Mouse (Mus musculus) lung, postnatal 0 days (tissue): ENCODE results near the gene Dbndd1. TPM values are rescaled to one million over a fixed set of nuclear protein-coding genes. Genes with fewer than 3 reads are reported as not detected.
A peak's percentile ranks its signal among the peaks of the same experiment; 100 is the strongest.

Source experiments
- ATAC-seq: fragments of 200-750 bp; cut with Nextera tagmentation; 2 replicates; pipeline ENCODE4 v1.8.0; 2017; ENCODE audit warnings: moderate library complexity
- DNase-seq: peaks from one replicate; pipeline ENCODE4 v3.0.0-alpha.2; 2016; ENCODE audit warnings: low spot score
- H3K27ac ChIP-seq: fragments of 300-500 bp; sonication (generic); 2 replicates; pipeline ENCODE4 v1.5.1; 2014; ENCODE audit warnings: antibody characterized with exemption, mild to moderate bottlenecking, low read length, mixed read lengths
- H3K27me3 ChIP-seq: fragments of 300-500 bp; sonication (generic); replicated peaks from 2 replicates; pipeline ENCODE4 v1.6.1; 2014; ENCODE audit warnings: low read length, mixed read lengths; ENCODE audit not compliant: insufficient read depth
- H3K36me3 ChIP-seq: fragments of 300-500 bp; sonication (generic); 2 replicates; pipeline ENCODE4 v1.6.1; 2014; ENCODE audit warnings: low read length, mixed read lengths; ENCODE audit not compliant: insufficient read depth
- H3K4me1 ChIP-seq: fragments of 300-500 bp; sonication (generic); 2 replicates; pipeline ENCODE4 v1.6.1; 2014; ENCODE audit warnings: antibody characterized with exemption, low read depth, low read length, mixed read lengths; ENCODE audit not compliant: insufficient read depth
- H3K4me2 ChIP-seq: fragments of 300-500 bp; sonication (generic); replicated peaks from 2 replicates; pipeline ENCODE4 v1.6.1; 2014; ENCODE audit warnings: low read depth, mild to moderate bottlenecking, low read length, moderate library complexity, mixed read lengths
- H3K4me3 ChIP-seq: fragments of 300-500 bp; sonication (generic); 2 replicates; pipeline ENCODE4 v1.5.1; 2014; ENCODE audit warnings: low read depth, low read length
- H3K9ac ChIP-seq: fragments of 300-500 bp; sonication (generic); replicated peaks from 2 replicates; pipeline ENCODE4 v1.6.1; 2014; ENCODE audit warnings: low read depth, mild to moderate bottlenecking
- H3K9me3 ChIP-seq: fragments of 300-500 bp; sonication (generic); 2 replicates; pipeline ENCODE4 v1.6.1; 2016; ENCODE audit warnings: low read length, mixed read lengths
- CTCF ChIP-seq: IDR thresholded peaks from 2 replicates; pipeline ENCODE4 v1.5.1; 2016; ENCODE audit warnings: antibody characterized with exemption, mild to moderate bottlenecking
- EP300 ChIP-seq: IDR thresholded peaks from 2 replicates; pipeline ENCODE4 v1.6.1; 2016; ENCODE audit warnings: antibody characterized with exemption, mild to moderate bottlenecking, control low read depth
- WGBS: fragments of 180-500 bp; shearing (Covaris S2); extraction: QIAGEN DNeasy Blood & Tissue Kit; methylation state at CpG from one replicate; pipeline ENCODE4 v1.1.7; 2014; 5-methylcytosine and 5-hydroxymethylcytosine counted together
- polyA plus RNA-seq: library from polyadenylated mRNA; unstranded; fragments of >200 nt; fragmentation: Nextera tagmentation; extraction: Ambion mirVana; gene quantifications from 2 replicates; pipeline ENCODE4 v1.2.1, GENCODE M21; 2015

Dbndd1 gene
- polyA plus RNA-seq, 1 experiment from 2014 or later = 1.8 TPM

GRCm38 (mm10) chr8:123518667-123519066 lies 3.4 kb upstream of the Dbndd1 start, which contains the start of gene Gas8:
Gene Gas8 (plus strand): TSS chr8:123518834.
- Histone ChIP-seq H3K9me3 (no peaks in the 10 kb centered on the region), H3K4me2 (peak within 1 kb of the TSS; percentile 72), H3K27me3 (peaks cover 14% of the 10 kb centered on the region), H3K27ac (no peak within 1 kb of the TSS), H3K36me3 (no peaks in the 10 kb centered on the region), H3K4me1 (no peaks in the 10 kb centered on the region), H3K4me3 (peak within 1 kb of the TSS; percentile 61), H3K9ac (peak within 1 kb of the TSS; percentile 55)
- ATAC-seq = peak; percentile 99
- WGBS = under 1% methylated on average over 20 of the region's 20 CpGs
- TF ChIP-seq EP300 (no peak), CTCF (peak; percentile 51)
- DNase-seq = peak; percentile 98

- no peak for DNase-seq
- Histone ChIP-seq H3K9me3 (no peaks in the 10 kb centered on the region), H3K4me3 (no peak overlapping the region), H3K27ac (no peak overlapping the region), H3K9ac (no peak overlapping the region), H3K4me2 (peak overlapping the region; percentile 72), H3K27me3 (peaks cover 19% of the 10 kb centered on the region), H3K4me1 (no peaks in the 10 kb centered on the region), H3K36me3 (no peaks in the 10 kb centered on the region)
- TF ChIP-seq EP300 (no peak), CTCF (no peak)
- 33% methylated on average over 10 of the region's 10 CpGs for WGBS
- no peak for ATAC-seq
These were observed 2.9 kb upstream of the Dbndd1 start for GRCm38 (mm10) chr8:123518172-123518571.

DNA sequence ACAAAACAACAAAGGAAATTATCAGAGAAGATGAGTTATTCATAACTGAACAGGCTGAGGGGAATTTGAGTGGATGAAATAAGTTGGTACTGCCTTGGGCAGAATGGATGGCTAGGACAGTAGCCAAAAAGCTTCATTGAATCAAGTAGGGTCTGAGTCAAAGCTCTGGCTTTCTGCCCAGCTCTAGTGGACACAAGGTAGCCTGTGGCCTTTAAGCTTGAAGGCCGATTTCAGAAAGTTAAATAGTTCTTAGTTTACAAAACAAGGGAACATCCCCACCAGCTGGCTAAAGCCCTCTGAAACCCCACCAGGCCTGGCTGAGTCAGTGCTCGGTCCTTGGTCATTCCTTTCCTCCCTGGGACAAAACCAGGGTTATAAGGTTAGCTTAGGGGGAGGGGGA lies 1.3 kb upstream of the Dbndd1 start:
- no peak overlapping the region for H3K4me3 ChIP-seq
- H3K9ac ChIP-seq = no peak overlapping the region
- H3K27ac ChIP-seq = no peak overlapping the region
- ATAC-seq = no peak
- 42% methylated on average over 2 of the region's 2 CpGs for WGBS
- no peaks in the 10 kb centered on the region for H3K36me3 ChIP-seq
- no peak overlapping the region for H3K4me2 ChIP-seq
- TF ChIP-seq EP300 (no peak), CTCF (no peak)
- no peaks in the 10 kb centered on the region for H3K4me1 ChIP-seq
- no peaks in the 10 kb centered on the region for H3K9me3 ChIP-seq
- DNase-seq = no peak
- H3K27me3 ChIP-seq = peaks cover 23% of the 10 kb centered on the region

GRCm38 (mm10) chr8:123515540-123515897 lies 256 bp upstream of the Dbndd1 start:
- no peak for DNase-seq
- 2% methylated on average over 11 of the region's 11 CpGs for WGBS

GRCm38 (mm10) chr8:123514136-123514535 lies 1.1 kb downstream of the Dbndd1 start:
- H3K9ac ChIP-seq = no peak overlapping the region
- DNase-seq = no peak
- H3K36me3 ChIP-seq = no peaks in the 10 kb centered on the region
- TF ChIP-seq CTCF (no peak), EP300 (no peak)
- no peak for ATAC-seq
- WGBS = 4% methylated on average over 9 of the region's 9 CpGs
- no peaks in the 10 kb centered on the region for H3K4me1 ChIP-seq
- no peak overlapping the region for H3K27ac ChIP-seq
- peaks cover 23% of the 10 kb centered on the region for H3K27me3 ChIP-seq
- H3K4me3 ChIP-seq = peak overlapping the region; percentile 50; the same call in 1 of the 2 replicates
- H3K4me2 ChIP-seq = peak overlapping the region; percentile 95; the same call in 1 of the 2 replicates
- H3K9me3 ChIP-seq = no peaks in the 10 kb centered on the region

More at GRCm38 (mm10) chr8:123515540-123515897, 256 bp upstream of the Dbndd1 start:
- TF ChIP-seq CTCF (no peak), EP300 (no peak)
- H3K36me3 ChIP-seq = no peaks in the 10 kb centered on the region
- peaks cover 23% of the 10 kb centered on the region for H3K27me3 ChIP-seq
- ATAC-seq = no peak
- H3K9me3 ChIP-seq = no peaks in the 10 kb centered on the region
- no peak overlapping the region for H3K27ac ChIP-seq
- peak overlapping the region; percentile 95 for H3K4me2 ChIP-seq
- peak overlapping the region; percentile 50; the same call in 1 of the 2 replicates for H3K4me3 ChIP-seq
- H3K4me1 ChIP-seq = no peaks in the 10 kb centered on the region
- no peak overlapping the region for H3K9ac ChIP-seq

GRCm38 (mm10) chr8:123510819-123511218 lies 4.4 kb downstream of the Dbndd1 start:
- no peak for DNase-seq
- 65% methylated on average over 5 of the region's 5 CpGs for WGBS

DNA sequence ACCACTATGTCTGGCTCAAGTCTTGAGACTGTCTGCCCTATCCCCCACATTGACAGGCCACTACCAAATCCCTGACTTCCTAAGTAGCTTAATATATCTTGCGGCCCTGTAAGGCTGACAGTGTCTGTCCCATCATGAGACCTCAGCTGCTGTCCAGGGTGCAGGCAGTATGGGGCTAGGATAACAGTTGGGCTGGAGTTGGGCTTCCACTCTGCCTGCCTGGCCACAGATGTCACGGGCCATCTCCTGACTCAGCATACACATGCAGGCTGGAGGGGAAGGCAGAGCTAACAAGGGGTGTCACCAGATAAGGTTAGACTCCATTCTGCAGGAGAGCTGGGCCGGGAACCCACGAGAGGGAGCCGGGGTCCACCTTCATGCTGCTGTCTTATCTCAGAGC lies 8.1 kb downstream of the Dbndd1 start:
- Histone ChIP-seq H3K4me1 (no peaks in the 10 kb centered on the region), H3K9me3 (no peaks in the 10 kb centered on the region), H3K27me3 (no peaks in the 10 kb centered on the region), H3K9ac (no peak overlapping the region), H3K4me2 (no peak overlapping the region), H3K4me3 (no peak overlapping the region), H3K36me3 (peaks cover 15% of the 10 kb centered on the region; the same call in 1 of the 2 replicates), H3K27ac (no peak overlapping the region)
- 89% methylated on average over 5 of the region's 5 CpGs for WGBS
- ATAC-seq = no peak
- TF ChIP-seq CTCF (no peak), EP300 (no peak)
- no peak for DNase-seq

More at GRCm38 (mm10) chr8:123510819-123511218, 4.4 kb downstream of the Dbndd1 start:
- no peaks in the 10 kb centered on the region for H3K9me3 ChIP-seq
- TF ChIP-seq CTCF (no peak), EP300 (no peak)
- H3K4me1 ChIP-seq = no peaks in the 10 kb centered on the region
- no peak overlapping the region for H3K27ac ChIP-seq
- H3K27me3 ChIP-seq = peaks cover 20% of the 10 kb centered on the region
- no peak overlapping the region for H3K4me3 ChIP-seq
- peaks cover 6% of the 10 kb centered on the region; the same call in 1 of the 2 replicates for H3K36me3 ChIP-seq
- no peak overlapping the region for H3K9ac ChIP-seq
- no peak overlapping the region for H3K4me2 ChIP-seq
- no peak for ATAC-seq
